Mouse (Mus musculus): ENCODE measurements around the gene Katnal1. TPM values are rescaled to one million over a fixed set of nuclear protein-coding genes. Genes with fewer than 3 reads are reported as not detected.
A peak's percentile ranks its signal among the peaks of the same experiment; 100 is the strongest.

Gene Katnal1
- polyA plus RNA-seq, 2 experiments: 5.1 to 7.6 TPM

DNA sequence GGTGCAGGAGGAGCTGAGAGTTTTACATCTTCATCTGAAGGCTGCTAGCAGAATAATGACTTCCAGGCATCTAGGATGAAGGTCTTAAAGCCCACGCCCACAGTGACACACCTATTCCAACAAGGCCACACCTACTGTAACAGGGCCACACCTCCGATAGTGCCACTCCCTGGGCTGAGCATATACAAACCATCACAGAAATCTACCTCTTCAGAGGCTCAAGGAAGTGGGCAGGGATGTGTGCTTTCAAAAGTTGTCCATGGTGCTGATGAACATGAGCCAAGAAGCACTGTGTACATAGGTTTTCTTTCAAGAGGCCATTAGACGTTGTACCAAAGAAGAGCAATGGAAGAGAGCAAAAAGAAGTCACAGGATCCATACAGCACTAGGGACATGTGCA is 71.6 kb downstream of the Katnal1 start:
- Histone ChIP-seq H3K4me3 (ENCODE audit: insufficient read depth in 1 of 2, low read depth in 2 of 2, low read length in 2 of 2) (no peak overlapping the region), H3K9ac (replicated peaks) (no peak overlapping the region), H3K36me3 (replicated peaks; ENCODE audit: control insufficient read depth, insufficient read depth, low read depth) (no peaks in the 10 kb centered on the region), H3K27ac (no peak overlapping the region), H3K4me2 (ENCODE audit: low read depth) (no peak overlapping the region), H3K4me1 (replicated peaks; ENCODE audit: control insufficient read depth in 2 of 2, insufficient read depth in 2 of 2, low read length in 1 of 2) (peaks cover 5 to 11% of the 10 kb centered on the region in 2 experiments; a peak in 3 of 4 replicates), H3K27me3 (ENCODE audit: control insufficient read depth, insufficient read depth, low read length) (no peaks in the 10 kb centered on the region), H3K9me3 (ENCODE audit: control insufficient read depth, low read length) (no peaks in the 10 kb centered on the region)
- DNase-seq (ENCODE audit: low read depth in 3 of 3, low spot score in 3 of 3) (peak in 1 of 3 experiments; percentile 13), ATAC-seq (ENCODE audit: insufficient read depth) (peak; percentile 57; the same call in 1 of the 2 replicates)
- TF ChIP-seq EP300 (IDR thresholded peaks at IDR 0.05; ENCODE audit: low read depth) (no peak), CTCF (IDR thresholded peaks at IDR 0.05; ENCODE audit: low read depth) (no peak)
- 38% methylated on average over 3 of the region's 3 CpGs for WGBS (ENCODE audit: insufficient replicate concordance)

DNA sequence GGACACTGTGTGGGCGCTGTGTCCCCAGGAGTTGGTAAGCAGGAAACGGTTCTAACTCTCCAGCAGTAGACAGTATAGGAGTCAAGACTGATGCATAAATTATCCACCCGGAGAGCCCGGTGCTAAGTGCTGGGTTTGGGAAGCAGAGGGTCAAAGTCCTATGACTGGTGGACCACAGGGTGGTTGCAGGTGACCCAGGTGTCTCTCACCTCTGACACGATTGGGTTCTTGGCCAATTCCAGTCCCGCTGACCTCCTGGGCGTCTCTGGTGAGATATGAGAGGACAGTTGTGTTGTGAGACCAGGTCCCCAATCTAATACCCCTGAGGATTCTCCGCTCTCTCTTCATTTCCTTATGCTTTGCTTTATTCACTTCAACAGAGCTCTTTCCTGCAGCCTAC is 74.1 kb downstream of the Katnal1 start:
- no peak for DNase-seq (ENCODE audit: low read depth in 3 of 3, low spot score in 3 of 3)
- H3K4me2 ChIP-seq (ENCODE audit: low read depth): no peak overlapping the region
- no peak overlapping the region for H3K27ac ChIP-seq
- H3K9me3 ChIP-seq (ENCODE audit: control insufficient read depth, low read length): no peaks in the 10 kb centered on the region
- H3K36me3 ChIP-seq (replicated peaks; ENCODE audit: control insufficient read depth, insufficient read depth, low read depth): no peaks in the 10 kb centered on the region
- ATAC-seq (ENCODE audit: insufficient read depth): no peak
- H3K4me3 ChIP-seq (ENCODE audit: insufficient read depth in 1 of 2, low read depth in 2 of 2, low read length in 2 of 2): no peak overlapping the region
- no peak overlapping the region for H3K9ac ChIP-seq (replicated peaks)
- H3K4me1 ChIP-seq (replicated peaks; ENCODE audit: control insufficient read depth in 2 of 2, insufficient read depth in 2 of 2, low read length in 1 of 2): peaks cover 5 to 8% of the 10 kb centered on the region in 2 experiments; a peak in 3 of 4 replicates
- H3K27me3 ChIP-seq (ENCODE audit: control insufficient read depth, insufficient read depth, low read length): no peaks in the 10 kb centered on the region
- TF ChIP-seq CTCF (IDR thresholded peaks at IDR 0.05; ENCODE audit: low read depth) (no peak), EP300 (IDR thresholded peaks at IDR 0.05; ENCODE audit: low read depth) (no peak)
- 68% methylated on average over 8 of the region's 8 CpGs for WGBS (ENCODE audit: insufficient replicate concordance)

GRCm38 (mm10) chr5:148854166-148854565 is 75.0 kb downstream of the Katnal1 start:
- Histone ChIP-seq H3K4me3 (ENCODE audit: insufficient read depth in 1 of 2, low read depth in 2 of 2, low read length in 2 of 2) (no peak overlapping the region), H3K27ac (no peak overlapping the region), H3K27me3 (ENCODE audit: control insufficient read depth, insufficient read depth, low read length) (no peaks in the 10 kb centered on the region), H3K36me3 (replicated peaks; ENCODE audit: control insufficient read depth, insufficient read depth, low read depth) (no peaks in the 10 kb centered on the region), H3K9me3 (ENCODE audit: control insufficient read depth, low read length) (no peaks in the 10 kb centered on the region), H3K9ac (replicated peaks) (no peak overlapping the region), H3K4me2 (ENCODE audit: low read depth) (no peak overlapping the region), H3K4me1 (replicated peaks; ENCODE audit: control insufficient read depth in 2 of 2, insufficient read depth in 2 of 2, low read length in 1 of 2) (peaks cover 5 to 8% of the 10 kb centered on the region in 2 experiments; a peak in 3 of 4 replicates)
- 36% methylated on average over 5 of the region's 5 CpGs for WGBS (ENCODE audit: insufficient replicate concordance)
- no peak for ATAC-seq (ENCODE audit: insufficient read depth)
- no peak for TF ChIP-seq CTCF (IDR thresholded peaks at IDR 0.05; ENCODE audit: low read depth)
- no peak for TF ChIP-seq EP300 (IDR thresholded peaks at IDR 0.05; ENCODE audit: low read depth)
- no peak for DNase-seq (ENCODE audit: low read depth in 3 of 3, low spot score in 3 of 3)

- Histone ChIP-seq H3K27me3 (ENCODE audit: control insufficient read depth, insufficient read depth, low read length) (no peaks in the 10 kb centered on the region), H3K27ac (no peak overlapping the region), H3K4me3 (ENCODE audit: insufficient read depth in 1 of 2, low read depth in 2 of 2, low read length in 2 of 2) (no peak overlapping the region), H3K9me3 (ENCODE audit: control insufficient read depth, low read length) (no peaks in the 10 kb centered on the region), H3K36me3 (replicated peaks; ENCODE audit: control insufficient read depth, insufficient read depth, low read depth) (no peaks in the 10 kb centered on the region), H3K4me2 (ENCODE audit: low read depth) (no peak overlapping the region), H3K4me1 (replicated peaks; ENCODE audit: control insufficient read depth in 2 of 2, insufficient read depth in 2 of 2, low read length in 1 of 2) (no peaks in the 10 kb centered on the region), H3K9ac (replicated peaks) (no peak overlapping the region)
- DNase-seq (ENCODE audit: low read depth in 3 of 3, low spot score in 3 of 3) (no peak), ATAC-seq (ENCODE audit: insufficient read depth) (no peak)
- 72% methylated on average over 6 of the region's 6 CpGs for WGBS (ENCODE audit: insufficient replicate concordance)
- no peak for TF ChIP-seq EP300 (IDR thresholded peaks at IDR 0.05; ENCODE audit: low read depth)
- TF ChIP-seq CTCF (IDR thresholded peaks at IDR 0.05; ENCODE audit: low read depth): no peak
These were observed 79.6 kb downstream of the Katnal1 start for GRCm38 (mm10) chr5:148849516-148849915.

- 85% methylated on average over 5 of the region's 5 CpGs for WGBS (ENCODE audit: insufficient replicate concordance)
- no peaks in the 10 kb centered on the region for H3K27me3 ChIP-seq (ENCODE audit: control insufficient read depth, insufficient read depth, low read length)
- H3K9ac ChIP-seq (replicated peaks): no peak overlapping the region
- H3K4me3 ChIP-seq (ENCODE audit: insufficient read depth in 1 of 2, low read depth in 2 of 2, low read length in 2 of 2): no peak overlapping the region
- ATAC-seq (ENCODE audit: insufficient read depth) (no peak), DNase-seq (ENCODE audit: low read depth in 3 of 3, low spot score in 3 of 3) (no peak)
- no peak overlapping the region for H3K4me2 ChIP-seq (ENCODE audit: low read depth)
- no peaks in the 10 kb centered on the region for H3K9me3 ChIP-seq (ENCODE audit: control insufficient read depth, low read length)
- no peaks in the 10 kb centered on the region for H3K36me3 ChIP-seq (replicated peaks; ENCODE audit: control insufficient read depth, insufficient read depth, low read depth)
- no peak overlapping the region for H3K27ac ChIP-seq
- no peak for TF ChIP-seq EP300 (IDR thresholded peaks at IDR 0.05; ENCODE audit: low read depth)
- peak; percentile 51 for TF ChIP-seq CTCF (IDR thresholded peaks at IDR 0.05; ENCODE audit: low read depth)
- H3K4me1 ChIP-seq (replicated peaks; ENCODE audit: control insufficient read depth in 2 of 2, insufficient read depth in 2 of 2, low read length in 1 of 2): no peaks in the 10 kb centered on the region
These were observed 82.1 kb downstream of the Katnal1 start for GRCm38 (mm10) chr5:148847032-148847431.
